Mouse (Mus musculus) lung, adult 2 months (tissue): ENCODE data around the gene Gm14180. TPM values are rescaled to one million over a fixed set of nuclear protein-coding genes. Genes with fewer than 3 reads are reported as not detected.
"Not testable (repeated sequence)": the region's sequence is repeated elsewhere in the genome, so short reads cannot be mapped to it uniquely, and the experiment has no call there.

Source experiments
- DNase-seq: peaks from one replicate; pipeline ENCODE4 v3.0.0; 2022
- H3K4me1 ChIP-seq: fragments of 200-500 bp; 2 replicates; pipeline ENCODE4 v1.6.1; 2011; ENCODE audit warnings: low read length; ENCODE audit not compliant: control insufficient read depth, insufficient read depth
- H3K4me3 ChIP-seq: fragments of 200-500 bp; replicated peaks from 2 replicates; pipeline ENCODE3; 2011; ENCODE audit warnings: low read depth, mild to moderate bottlenecking, control low read depth, low read length; ENCODE audit errors: extremely low read depth
- CTCF ChIP-seq: fragments of 200-500 bp; IDR thresholded peaks from 2 replicates; pipeline ENCODE4 v1.5.1; 2011; ENCODE audit warnings: mild to moderate bottlenecking, low read length, control low read depth; ENCODE audit not compliant: insufficient read depth
- POLR2A ChIP-seq: fragments of 200-500 bp; IDR thresholded peaks from 2 replicates; pipeline ENCODE4 v1.6.1; 2011; ENCODE audit warnings: low read depth, mild to moderate bottlenecking, control low read depth, low read length, borderline replicate concordance; ENCODE audit errors: extremely low read depth
- WGBS: fragments of 180-500 bp; shearing (Covaris S2); methylation state at CpG from one replicate; pipeline ENCODE4 v1.1.7; 2018; 5-methylcytosine and 5-hydroxymethylcytosine counted together
- polyA plus RNA-seq: library from polyadenylated mRNA; depleted of rRNA; stranded (reverse); fragments of >200 nt; gene quantifications from 2 replicates; pipeline ENCODE4 v1.2.3, GENCODE M21; 2012; rRNA removed

Gm14180 gene
- polyA plus RNA-seq = not detected in 2 replicates

DNA sequence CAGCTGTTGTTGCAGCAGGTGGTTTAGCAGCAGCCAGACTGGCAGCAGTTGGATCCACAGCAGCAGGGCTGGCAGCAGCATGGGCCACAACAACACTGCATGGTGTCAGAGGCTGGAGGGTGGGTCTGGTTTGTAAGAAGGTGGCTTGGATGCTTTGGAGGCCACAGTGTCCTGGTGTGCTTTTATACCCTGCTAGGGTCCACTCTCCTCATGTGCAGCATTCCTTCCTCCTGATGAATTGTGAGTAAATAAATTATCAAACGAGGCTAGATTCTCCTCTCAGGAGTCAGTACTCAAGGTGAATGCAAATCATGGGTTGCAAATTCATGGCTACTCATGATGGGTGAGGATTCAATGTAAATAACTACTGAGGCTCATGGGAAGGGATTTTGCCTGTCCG lies at the start of gene Gm14180:
Gene Gm14180, minus strand, starts transcription at position 101 of the 400 bp plus-strand sequence.
- DNase-seq = no peak
- Histone ChIP-seq H3K4me3 (no peak within 1 kb of the TSS), H3K4me1 (no peaks in the 10 kb centered on the region)
- TF ChIP-seq POLR2A (no peak), CTCF (no peak)
- WGBS = 61% methylated on average over 2 of the region's 2 CpGs

DNA sequence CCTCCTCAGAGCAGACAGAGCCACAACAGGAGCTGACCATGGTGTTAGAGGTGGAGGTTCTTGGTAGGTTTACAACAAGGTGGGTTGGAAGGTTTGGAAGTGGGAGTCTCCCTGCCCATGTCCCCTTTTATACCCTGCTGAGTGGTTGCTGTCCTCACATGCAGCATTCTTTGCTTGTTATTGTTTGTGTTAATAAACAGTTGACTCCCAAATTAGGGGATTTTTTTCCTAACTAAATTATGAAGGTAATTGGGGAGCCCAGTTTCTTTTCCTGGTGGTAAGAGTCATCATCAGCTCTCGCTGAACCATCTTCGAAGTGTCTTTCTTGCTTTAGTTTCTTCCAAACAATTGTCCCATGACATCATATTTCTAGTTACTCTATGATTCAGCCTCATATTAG lies 46.5 kb upstream of the Gm14180 start, which contains the start of gene Krtap4-8:
Gene Krtap4-8, minus strand, starts transcription at position 101 of the 400 bp plus-strand sequence.
- WGBS = 90% methylated on average over 2 of the region's 2 CpGs
- no peak within 1 kb of the TSS for H3K4me3 ChIP-seq
- no peaks in the 10 kb centered on the region for H3K4me1 ChIP-seq
- no peak for TF ChIP-seq CTCF
- no peak for TF ChIP-seq POLR2A
- no peak for DNase-seq

DNA sequence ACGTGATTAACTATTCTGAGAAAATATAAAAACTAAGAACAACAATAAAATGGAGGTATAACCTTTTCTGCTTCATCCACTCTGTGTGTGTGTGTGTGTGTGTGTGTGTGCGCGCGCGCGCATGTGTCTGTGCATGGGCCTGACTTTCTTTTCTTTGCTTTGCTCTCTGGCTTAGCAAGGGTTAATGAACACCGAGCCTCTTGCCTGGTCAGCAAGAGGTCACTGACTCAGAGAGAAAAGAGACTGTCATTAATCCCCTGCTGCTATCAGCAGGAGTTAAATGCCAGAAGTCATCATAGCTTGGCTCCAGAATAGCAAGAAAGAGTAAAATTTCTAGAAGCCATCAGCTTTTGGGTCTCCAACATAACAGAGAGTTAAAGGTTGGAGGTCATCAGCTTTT lies 44.3 kb upstream of the Gm14180 start:
- H3K4me1 ChIP-seq = no peaks in the 10 kb centered on the region
- no peak for DNase-seq
- no peak overlapping the region for H3K4me3 ChIP-seq
- WGBS = 69% methylated on average over 7 of the region's 7 CpGs
- TF ChIP-seq POLR2A (no peak), CTCF (no peak)

DNA sequence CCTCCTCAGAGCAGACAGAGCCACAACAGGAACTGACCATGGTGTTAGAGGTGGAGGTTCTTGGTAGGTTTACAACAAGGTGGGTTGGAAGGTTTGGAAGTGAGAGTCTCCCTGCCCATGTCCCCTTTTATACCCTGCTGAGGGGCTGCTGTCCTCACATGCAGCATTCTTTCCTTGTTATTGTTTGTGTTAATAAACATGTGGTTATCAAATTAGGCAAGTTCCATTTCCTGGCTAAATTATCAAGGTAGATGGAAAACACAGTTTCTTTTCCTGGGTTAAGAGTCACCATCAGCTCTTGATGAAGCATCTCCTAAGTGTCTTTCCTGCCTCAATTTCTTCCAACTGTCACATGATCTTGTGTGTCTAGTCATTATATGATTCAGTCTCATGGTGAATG lies 38.7 kb upstream of the Gm14180 start, which contains the start of gene Gm11595:
Gene Gm11595, minus strand, starts transcription at position 101 of the 400 bp plus-strand sequence.
- not testable (repeated sequence) for H3K4me3 ChIP-seq, H3K4me1 ChIP-seq, DNase-seq

DNA sequence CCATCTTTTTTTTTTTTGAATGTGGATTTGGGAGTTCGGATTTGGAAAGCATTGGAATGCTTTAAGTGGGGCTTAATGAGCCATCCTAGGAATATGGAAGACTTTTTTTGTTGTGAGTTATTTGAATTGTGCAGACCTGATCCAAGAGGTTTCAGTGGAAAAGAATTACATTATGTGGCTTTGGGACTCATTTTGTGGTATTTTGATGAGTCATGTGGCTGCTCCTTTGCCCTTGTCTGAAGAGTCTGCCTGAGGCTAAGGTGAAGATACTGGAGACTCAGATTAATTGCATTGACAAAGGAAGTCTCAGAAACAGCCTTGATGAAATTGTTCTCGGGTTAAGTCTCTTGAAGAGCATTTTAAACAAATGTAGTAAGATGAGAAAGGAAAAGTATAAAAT lies 34.3 kb upstream of the Gm14180 start:
- no peak for TF ChIP-seq POLR2A
- no peak for TF ChIP-seq CTCF
- no peaks in the 10 kb centered on the region for H3K4me1 ChIP-seq
- H3K4me3 ChIP-seq = no peak overlapping the region
- 74% methylated on average over 2 of the region's 2 CpGs for WGBS
- no peak for DNase-seq

DNA sequence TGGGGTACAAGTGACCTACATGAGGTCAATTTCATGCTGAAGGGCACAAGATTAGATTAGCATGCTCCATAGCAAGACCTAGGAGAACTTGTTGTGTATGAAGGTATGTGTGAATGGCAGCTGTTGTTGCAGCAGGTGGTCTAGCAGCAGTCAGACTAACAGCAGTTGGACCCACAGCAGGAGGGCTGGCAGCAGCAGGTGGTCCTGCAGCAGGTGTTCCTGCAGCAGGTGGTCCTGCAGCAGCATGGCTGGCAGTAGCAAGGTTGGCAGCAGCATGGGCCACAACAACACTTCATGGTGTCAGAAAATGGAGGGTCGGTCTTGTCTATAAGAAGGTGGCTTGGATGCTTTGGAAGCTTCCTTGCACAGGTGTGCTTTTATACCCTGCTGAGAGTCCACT lies 24.8 kb upstream of the Gm14180 start:
- 88% methylated on average over 1 of the region's 1 CpGs for WGBS

DNA sequence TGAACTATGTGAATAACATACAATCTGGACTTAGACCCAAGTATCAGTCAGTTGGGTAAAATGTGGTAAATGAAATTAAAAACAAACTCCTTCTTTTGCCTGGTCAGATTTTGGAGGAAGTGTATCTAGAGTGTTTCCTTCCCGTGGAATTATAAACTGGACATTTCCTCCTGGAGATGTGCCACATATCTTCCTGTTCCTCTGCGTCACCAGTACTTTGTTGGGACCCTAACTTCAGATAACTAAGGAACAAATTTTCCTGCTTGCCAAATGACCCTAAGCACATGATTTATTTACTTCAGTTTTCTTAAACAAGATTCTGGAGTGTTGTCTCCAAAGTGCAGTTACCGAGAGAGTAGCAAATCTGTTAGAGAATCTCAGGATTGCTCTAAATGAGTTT lies 9.9 kb upstream of the Gm14180 start:
- Histone ChIP-seq H3K4me3 (no peak overlapping the region), H3K4me1 (peaks cover 6% of the 10 kb centered on the region)
- no peak for DNase-seq
- WGBS = 44% methylated on average over 3 of the region's 3 CpGs
- TF ChIP-seq CTCF = no peak
- no peak for TF ChIP-seq POLR2A

More for the DNA sequence above, 24.8 kb upstream of the Gm14180 start:
- TF ChIP-seq POLR2A = no peak
- TF ChIP-seq CTCF = no peak
- DNase-seq = no peak
- Histone ChIP-seq H3K4me3 (no peak overlapping the region), H3K4me1 (peaks cover 2% of the 10 kb centered on the region; the same call in 1 of the 2 replicates)

DNA sequence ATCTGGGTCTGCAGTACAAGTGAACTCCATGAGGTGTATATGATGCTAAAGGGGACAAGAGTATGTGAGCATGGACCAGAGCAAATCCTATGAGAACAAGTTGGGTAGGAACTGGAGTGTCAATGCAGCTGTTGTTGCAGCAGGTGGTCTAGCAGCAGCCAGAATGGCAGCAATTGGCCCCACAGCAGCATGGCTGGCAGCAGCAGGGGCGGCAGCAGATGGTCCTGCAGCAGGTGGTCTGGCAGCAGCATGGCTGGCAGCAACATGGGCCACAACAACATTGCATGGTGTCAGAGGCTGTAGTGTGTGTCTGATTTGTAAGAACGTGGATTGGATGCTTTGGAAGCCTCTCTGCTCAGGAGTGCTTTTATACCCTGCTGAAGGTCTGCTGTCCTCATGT lies 10.0 kb downstream of the Gm14180 start:
- DNase-seq = no peak
- TF ChIP-seq POLR2A (no peak), CTCF (no peak)
- Histone ChIP-seq H3K4me1 (no peaks in the 10 kb centered on the region), H3K4me3 (no peak overlapping the region)
- WGBS = 72% methylated on average over 2 of the region's 2 CpGs

DNA sequence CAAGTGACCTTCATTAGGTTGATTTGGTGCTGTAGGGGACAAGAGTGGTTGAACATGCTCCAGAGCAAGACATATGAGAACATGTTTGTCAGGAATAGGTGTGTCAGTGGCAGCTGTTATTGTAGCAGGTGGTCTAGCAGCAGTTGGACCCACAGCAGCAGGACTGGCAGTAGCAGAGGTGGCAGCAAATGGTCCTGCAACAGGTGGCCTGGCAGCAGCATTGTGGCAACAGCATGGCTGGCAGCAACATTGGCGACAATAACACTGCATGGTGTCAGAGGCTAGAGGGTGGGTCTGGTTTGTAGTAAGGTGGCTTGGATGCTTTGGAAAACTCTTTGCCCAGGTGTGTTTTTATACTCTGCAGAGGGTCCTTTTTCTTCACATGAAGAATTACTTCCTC lies 15.3 kb downstream of the Gm14180 start:
- DNase-seq = no peak
- WGBS = 83% methylated on average over 1 of the region's 1 CpGs
- Histone ChIP-seq H3K4me3 (no peak overlapping the region), H3K4me1 (no peaks in the 10 kb centered on the region)
- no peak for TF ChIP-seq POLR2A
- no peak for TF ChIP-seq CTCF

DNA sequence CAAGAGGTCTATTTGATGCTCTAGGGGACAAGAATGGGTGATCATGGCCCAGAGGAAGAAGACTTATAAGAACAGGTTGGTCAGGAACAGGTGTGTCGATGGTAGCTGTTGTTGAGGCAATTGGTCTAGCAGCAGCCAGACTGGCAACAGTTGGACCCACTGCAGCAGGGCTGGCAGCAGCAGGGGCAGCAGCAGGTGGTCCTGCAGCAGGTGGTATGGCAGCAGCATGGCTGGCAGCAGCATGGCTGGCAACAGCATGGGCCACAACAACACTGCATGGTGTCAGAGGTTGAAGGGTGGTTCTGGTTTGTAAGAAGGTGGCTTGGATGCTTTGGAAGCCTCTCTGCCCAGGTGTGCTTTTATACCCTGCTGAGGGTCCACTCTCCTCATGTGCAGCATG lies 43.6 kb downstream of the Gm14180 start, which contains the start of gene Gm14190:
Gene Gm14190, minus strand, starts transcription at position 278 of the 400 bp plus-strand sequence.
- TF ChIP-seq POLR2A = no peak
- TF ChIP-seq CTCF = no peak
- Histone ChIP-seq H3K4me1 (no peaks in the 10 kb centered on the region), H3K4me3 (no peak within 1 kb of the TSS)
- 69% methylated on average over 1 of the region's 1 CpGs for WGBS
- no peak for DNase-seq

DNA sequence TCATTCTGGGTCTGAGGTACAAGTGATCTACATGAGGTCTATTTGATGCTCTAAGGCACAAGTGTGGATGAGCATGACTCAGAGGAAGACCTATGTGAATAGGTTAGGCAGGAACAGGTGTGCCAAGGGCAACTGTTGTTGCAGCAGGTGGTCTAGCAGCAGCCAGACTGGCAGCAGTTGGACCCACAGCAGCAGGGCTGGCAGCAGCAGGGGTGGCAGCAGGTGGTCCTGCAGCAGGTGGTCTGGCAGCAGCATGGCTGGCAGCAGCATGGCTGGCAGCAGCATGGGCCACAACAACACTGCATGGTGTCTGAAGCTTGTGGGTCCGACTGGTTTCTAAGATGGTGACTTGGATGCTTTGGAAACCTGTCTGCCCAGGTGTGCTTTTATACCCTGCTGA lies 48.9 kb downstream of the Gm14180 start:
- DNase-seq, H3K4me3 ChIP-seq, H3K4me1 ChIP-seq: not testable (repeated sequence)
- WGBS = 64% methylated on average over 1 of the region's 1 CpGs

Other genes starting within 250 kb of the Gm14180 start
- gene Krt23, start 241.2 kb downstream of the Gm14180 start, polyA plus RNA-seq = 20.2 and 26.1 TPM in 2 replicates
- not detected in 2 replicates for gene Krt39, start 213.0 kb downstream of the Gm14180 start, polyA plus RNA-seq
- not detected in 2 replicates for gene Krt40, start 191.1 kb downstream of the Gm14180 start, polyA plus RNA-seq
- gene Krtap3-3, start 183.4 kb downstream of the Gm14180 start, polyA plus RNA-seq = 1.2 TPM in 1 of 2 replicates, not detected in the other
- 8.7 TPM in 1 of 2 replicates, not detected in the other for gene Krtap3-2, start 177.4 kb downstream of the Gm14180 start, polyA plus RNA-seq
- gene Gm11939, start 174.8 kb downstream of the Gm14180 start, polyA plus RNA-seq = not detected in 2 replicates
- not detected in 2 replicates for gene Krtap3-1, start 167.7 kb downstream of the Gm14180 start, polyA plus RNA-seq
- not detected in 2 replicates for gene Krtap1-5, start 153.3 kb downstream of the Gm14180 start, polyA plus RNA-seq
- not detected in 2 replicates for gene Krtap1-4, start 150.6 kb downstream of the Gm14180 start, polyA plus RNA-seq
- not detected in 2 replicates for gene Krtap1-3, start 143.0 kb downstream of the Gm14180 start, polyA plus RNA-seq
- not detected in 2 replicates for gene Krtap9-3, start 136.2 kb downstream of the Gm14180 start, polyA plus RNA-seq
- not detected in 2 replicates for gene Gm11938, start 131.0 kb downstream of the Gm14180 start, polyA plus RNA-seq
- not detected in 2 replicates for gene Gm11937, start 124.1 kb downstream of the Gm14180 start, polyA plus RNA-seq
- gene Krtap2-4, start 119.4 kb downstream of the Gm14180 start, polyA plus RNA-seq = not detected in 2 replicates
- not detected in 2 replicates for gene Gm11562, start 113.9 kb downstream of the Gm14180 start, polyA plus RNA-seq
- not detected in 2 replicates for gene Krtap4-1, start 106.1 kb downstream of the Gm14180 start, polyA plus RNA-seq
- gene Krtap4-2, start 99.2 kb downstream of the Gm14180 start, polyA plus RNA-seq = not detected in 2 replicates
- not detected in 2 replicates for gene Krtap4-7, start 90.2 kb downstream of the Gm14180 start, polyA plus RNA-seq
- gene Gm11555, start 84.1 kb downstream of the Gm14180 start, polyA plus RNA-seq = not detected in 2 replicates
- not detected in 2 replicates for gene Gm11563, start 75.3 kb downstream of the Gm14180 start, polyA plus RNA-seq
- not detected in 2 replicates for gene Krtap4-6, start 68.3 kb downstream of the Gm14180 start, polyA plus RNA-seq
- not detected in 2 replicates for gene Gm14190, start 43.5 kb downstream of the Gm14180 start, polyA plus RNA-seq
- not detected in 2 replicates for gene Gm11595, start 38.6 kb upstream of the Gm14180 start, polyA plus RNA-seq
- gene Krtap4-8, start 46.4 kb upstream of the Gm14180 start, polyA plus RNA-seq = not detected in 2 replicates
- not detected in 2 replicates for gene Krtap4-9, start 50.9 kb upstream of the Gm14180 start, polyA plus RNA-seq
- not detected in 2 replicates for gene Gm11596, start 59.2 kb upstream of the Gm14180 start, polyA plus RNA-seq
- not detected in 2 replicates for gene Gm11569, start 64.6 kb upstream of the Gm14180 start, polyA plus RNA-seq
- not detected in 2 replicates for gene Gm11554, start 70.2 kb upstream of the Gm14180 start, polyA plus RNA-seq
- gene Krtap4-13, start 75.6 kb upstream of the Gm14180 start, polyA plus RNA-seq = not detected in 2 replicates
- gene Gm11564, start 81.4 kb upstream of the Gm14180 start, polyA plus RNA-seq = not detected in 2 replicates
- gene 2300003K06Rik, start 103.8 kb upstream of the Gm14180 start, polyA plus RNA-seq = not detected in 2 replicates
- not detected in 2 replicates for gene Krtap4-16, start 117.3 kb upstream of the Gm14180 start, polyA plus RNA-seq
- not detected in 2 replicates for gene Gm11568, start 123.6 kb upstream of the Gm14180 start, polyA plus RNA-seq
- not detected in 2 replicates for gene Gm11559, start 130.2 kb upstream of the Gm14180 start, polyA plus RNA-seq
- gene Krtap9-1, start 139.1 kb upstream of the Gm14180 start, polyA plus RNA-seq = not detected in 2 replicates
- gene Gm11567, start 144.9 kb upstream of the Gm14180 start, polyA plus RNA-seq = 0.19 TPM in 1 of 2 replicates, not detected in the other
- gene Krtap31-1, start 173.6 kb upstream of the Gm14180 start, polyA plus RNA-seq = not detected in 2 replicates
- gene Gm11565, start 180.5 kb upstream of the Gm14180 start, polyA plus RNA-seq = not detected in 2 replicates
- not detected in 2 replicates for gene Krtap31-2, start 202.0 kb upstream of the Gm14180 start, polyA plus RNA-seq
- not detected in 2 replicates for gene Krtap9-5, start 214.2 kb upstream of the Gm14180 start, polyA plus RNA-seq
- gene Krtap29-1, start 244.8 kb upstream of the Gm14180 start, polyA plus RNA-seq = not detected in 2 replicates